Mouse (Mus musculus) liver, embryonic 14 days (tissue): ENCODE results near the gene Hist1h2bc. TPM values are rescaled to one million over a fixed set of nuclear protein-coding genes. Genes with fewer than 3 reads are reported as not detected.

Experiments
- polyA plus RNA-seq: library from polyadenylated mRNA; depleted of rRNA; stranded (reverse); fragments of >200 nt; gene quantifications from 2 replicates; pipeline ENCODE4 v1.2.3, GENCODE M21; 2012; rRNA removed

The Hist1h2bc gene
- polyA plus RNA-seq = 75.9 and 78.5 TPM in 2 replicates

DNA sequence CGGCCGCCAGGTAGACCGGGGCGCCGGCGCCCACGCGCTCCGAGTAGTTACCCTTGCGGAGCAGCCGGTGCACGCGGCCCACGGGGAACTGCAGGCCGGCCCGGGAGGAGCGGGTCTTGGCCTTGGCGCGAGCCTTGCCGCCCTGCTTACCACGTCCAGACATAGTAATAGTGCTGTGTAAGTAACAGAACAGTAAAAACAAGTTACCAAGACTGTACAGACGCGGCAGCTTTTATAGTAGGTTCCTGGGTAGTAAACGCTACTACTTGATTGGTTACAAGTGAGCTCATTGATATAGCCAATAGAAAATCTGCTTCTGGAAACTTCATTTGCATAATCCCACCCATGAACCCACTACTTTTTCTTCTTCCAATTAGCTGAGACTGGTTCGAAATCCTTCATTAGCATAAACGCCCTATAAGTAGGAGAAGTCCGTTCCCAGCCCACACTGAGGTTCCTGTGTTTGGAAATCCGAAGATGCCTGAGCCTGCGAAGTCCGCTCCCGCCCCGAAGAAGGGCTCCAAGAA is at the start of gene Hist1h2bc, which contains the start of gene Hist1h2ac:
TSS of gene Hist1h2bc (plus strand) at position 445 of the 527 bp plus-strand sequence.
TSS of gene Hist1h2ac (minus strand) at position 194 of the 527 bp plus-strand sequence.

DNA sequence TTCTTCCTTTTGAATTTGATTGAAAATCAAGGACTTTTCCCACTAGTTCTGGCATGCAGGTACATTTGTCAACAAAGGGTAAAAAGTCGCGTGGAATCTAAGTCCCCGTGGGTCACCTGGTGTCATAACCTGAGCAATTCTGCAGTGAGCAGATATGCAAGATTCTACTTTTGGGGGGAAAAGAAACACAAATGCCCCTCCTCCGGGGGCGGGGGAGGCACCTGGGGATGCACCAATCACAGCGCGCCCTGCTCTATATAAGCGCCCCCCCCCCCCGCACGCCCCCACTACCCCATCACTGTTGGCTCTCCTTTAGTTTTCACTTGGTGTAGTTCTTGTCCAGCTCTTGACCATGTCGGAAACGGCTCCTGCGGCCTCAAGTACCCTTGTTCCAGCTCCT is 11.5 kb downstream of the Hist1h2bc start, which contains the start of gene Hist1h1t:
TSS of gene Hist1h1t (plus strand) at position 301 of the 400 bp plus-strand sequence.

DNA sequence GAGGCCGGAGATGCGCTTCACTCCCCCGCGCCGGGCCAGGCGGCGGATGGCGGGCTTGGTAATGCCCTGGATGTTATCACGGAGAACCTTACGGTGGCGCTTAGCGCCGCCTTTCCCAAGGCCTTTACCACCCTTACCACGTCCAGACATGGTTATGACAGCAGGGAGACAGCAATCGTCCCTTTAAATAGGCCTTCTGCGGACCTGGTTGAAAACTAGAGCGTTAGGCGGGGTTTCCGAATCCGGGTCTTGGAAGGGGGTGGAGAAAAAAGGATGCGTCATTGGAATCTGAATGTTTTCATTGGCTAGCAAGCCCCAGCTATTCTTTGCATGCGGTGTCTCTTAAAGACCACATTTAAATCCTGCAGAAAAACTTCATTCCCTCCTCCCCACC is 14.3 kb downstream of the Hist1h2bc start, which contains the start of gene Hist1h4c:
TSS of gene Hist1h4c (minus strand) at position 155 of the 394 bp plus-strand sequence.

DNA sequence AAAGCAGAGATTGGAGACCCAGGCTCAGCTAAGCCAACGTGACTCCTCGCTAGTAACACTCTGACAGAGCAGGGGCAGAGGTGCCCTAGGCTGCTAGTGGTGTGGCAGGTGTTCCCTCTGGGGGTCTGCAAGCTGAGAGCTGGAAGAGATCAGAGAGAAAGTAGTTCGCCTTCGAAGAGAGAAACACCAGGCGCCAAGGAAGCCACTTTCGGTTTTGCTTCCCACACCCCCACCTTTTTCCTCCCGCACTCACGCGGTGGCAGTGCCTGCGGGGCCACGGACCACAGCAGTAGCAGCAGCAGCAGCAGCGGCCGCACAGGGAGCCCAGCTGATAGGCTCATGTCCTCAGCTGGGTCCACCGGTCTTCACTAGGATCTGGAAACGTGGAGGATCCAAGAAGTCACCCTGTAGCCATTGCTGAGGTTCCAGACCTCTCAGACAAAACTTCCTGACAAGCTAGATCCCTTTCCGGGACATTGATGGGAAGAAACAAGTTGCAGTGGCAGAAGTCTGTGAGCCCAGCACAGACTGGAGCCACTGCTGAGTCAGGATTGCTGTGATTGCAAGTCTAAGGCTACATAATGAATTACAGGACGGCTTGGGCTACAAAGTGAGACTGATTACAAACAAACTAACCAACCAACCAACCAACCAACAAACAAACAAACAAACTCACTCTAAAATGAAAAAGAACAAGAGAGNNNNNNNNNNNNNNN is 26.5 kb downstream of the Hist1h2bc start, which contains the start of gene Hfe:
TSS of gene Hfe (minus strand) at position 481 of the 716 bp plus-strand sequence.

DNA sequence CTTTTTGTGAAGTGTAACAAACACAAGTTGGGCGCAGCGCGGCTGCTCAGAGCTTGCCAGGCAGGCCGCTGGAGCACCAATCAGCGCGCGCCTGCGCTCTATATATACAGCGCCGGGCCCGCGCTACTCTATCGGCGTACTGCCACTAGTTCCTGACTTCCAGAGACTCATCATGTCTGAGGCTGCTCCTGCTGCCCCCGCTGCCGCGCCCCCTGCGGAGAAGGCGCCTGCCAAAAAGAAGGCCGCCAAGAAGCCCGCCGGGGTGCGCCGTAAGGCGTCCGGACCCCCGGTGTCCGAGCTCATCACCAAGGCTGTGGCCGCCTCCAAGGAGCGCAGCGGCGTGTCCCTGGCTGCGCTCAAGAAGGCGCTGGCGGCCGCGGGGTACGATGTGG is 54.7 kb downstream of the Hist1h2bc start, which contains the start of gene Hist1h1c:
TSS of gene Hist1h1c (plus strand) at position 132 of the 392 bp plus-strand sequence.

Other genes starting within 250 kb of the Hist1h2bc start
- 1.8 and 2.0 TPM in 2 replicates for gene Btn1a1, start 218.3 kb upstream of the Hist1h2bc start, polyA plus RNA-seq
- gene Btn2a2, start 195.3 kb upstream of the Hist1h2bc start, polyA plus RNA-seq = not detected in 2 replicates
- gene Hist1h4h, start 153.1 kb upstream of the Hist1h2bc start, polyA plus RNA-seq = 20.0 and 22.7 TPM in 2 replicates
- gene Hist1h2af, start 150.3 kb upstream of the Hist1h2bc start, polyA plus RNA-seq = 254 and 365 TPM in 2 replicates
- gene Hist1h3g, start 148.8 kb upstream of the Hist1h2bc start, polyA plus RNA-seq = 40.7 and 47.0 TPM in 2 replicates
- 6.3 and 6.5 TPM in 2 replicates for gene Hist1h2bh, start 140.8 kb upstream of the Hist1h2bc start, polyA plus RNA-seq
- 4.4 and 4.5 TPM in 2 replicates for gene Hist1h3f, start 140.1 kb upstream of the Hist1h2bc start, polyA plus RNA-seq
- 19.0 and 21.1 TPM in 2 replicates for gene Hist1h4f, start 132.6 kb upstream of the Hist1h2bc start, polyA plus RNA-seq
- 0.66 and 0.96 TPM in 2 replicates for gene Hist1h1d, start 130.9 kb upstream of the Hist1h2bc start, polyA plus RNA-seq
- gene Hist1h3e, start 121.8 kb upstream of the Hist1h2bc start, polyA plus RNA-seq = 24.2 and 24.8 TPM in 2 replicates
- gene Hist1h2ae, start 113.0 kb upstream of the Hist1h2bc start, polyA plus RNA-seq = 11.7 and 13.2 TPM in 2 replicates
- 35.1 and 41.0 TPM in 2 replicates for gene Hist1h2bg, start 112.8 kb upstream of the Hist1h2bc start, polyA plus RNA-seq
- 12.1 and 12.6 TPM in 2 replicates for gene Hist1h2bf, start 110.0 kb upstream of the Hist1h2bc start, polyA plus RNA-seq
- gene Hist1h2ad, start 109.8 kb upstream of the Hist1h2bc start, polyA plus RNA-seq = 8.7 and 8.8 TPM in 2 replicates
- gene Hist1h3d, start 108.4 kb upstream of the Hist1h2bc start, polyA plus RNA-seq = 19.8 and 22.5 TPM in 2 replicates
- 7.9 and 8.2 TPM in 2 replicates for gene Hist1h4d, start 102.6 kb upstream of the Hist1h2bc start, polyA plus RNA-seq
- gene Hist1h2be, start 63.1 kb upstream of the Hist1h2bc start, polyA plus RNA-seq = 2.9 and 3.1 TPM in 2 replicates
- 7.8 and 10.5 TPM in 2 replicates for gene Hist1h1e, start 61.6 kb upstream of the Hist1h2bc start, polyA plus RNA-seq
- gene Hist1h2ac, start 251 bp upstream of the Hist1h2bc start, polyA plus RNA-seq = 1.2 and 1.3 TPM in 2 replicates
- gene Hist1h1t, start 11.6 kb downstream of the Hist1h2bc start, polyA plus RNA-seq = 0.13 TPM in 1 of 2 replicates, not detected in the other
- gene Hist1h4c, start 14.3 kb downstream of the Hist1h2bc start, polyA plus RNA-seq = 5.9 TPM in 2 replicates
- gene Hfe, start 26.7 kb downstream of the Hist1h2bc start, polyA plus RNA-seq = 2.5 and 4.1 TPM in 2 replicates
- 41.5 and 49.3 TPM in 2 replicates for gene Hist1h1c, start 54.6 kb downstream of the Hist1h2bc start, polyA plus RNA-seq
- 38.4 and 43.0 TPM in 2 replicates for gene Hist1h3c, start 61.4 kb downstream of the Hist1h2bc start, polyA plus RNA-seq
- gene Hist1h2bb, start 62.5 kb downstream of the Hist1h2bc start, polyA plus RNA-seq = 15.4 and 18.8 TPM in 2 replicates
- 38.0 and 42.8 TPM in 2 replicates for gene Hist1h2ab, start 66.9 kb downstream of the Hist1h2bc start, polyA plus RNA-seq
- 36.3 and 37.0 TPM in 2 replicates for gene Hist1h3b, start 68.1 kb downstream of the Hist1h2bc start, polyA plus RNA-seq
- gene Hist1h4b, start 72.8 kb downstream of the Hist1h2bc start, polyA plus RNA-seq = 20.1 and 25.1 TPM in 2 replicates
- 10.7 and 12.1 TPM in 2 replicates for gene Hist1h4a, start 77.0 kb downstream of the Hist1h2bc start, polyA plus RNA-seq
- gene Hist1h3a, start 78.2 kb downstream of the Hist1h2bc start, polyA plus RNA-seq = 32.0 and 44.7 TPM in 2 replicates
- gene Hist1h1a, start 79.5 kb downstream of the Hist1h2bc start, polyA plus RNA-seq = 13.8 and 15.6 TPM in 2 replicates
- 0.01 and 0.02 TPM in 2 replicates for gene Trim38, start 85.7 kb downstream of the Hist1h2bc start, polyA plus RNA-seq
- 0.92 and 1.1 TPM in 2 replicates for gene Slc17a2, start 122.8 kb downstream of the Hist1h2bc start, polyA plus RNA-seq
- 2.9 and 3.4 TPM in 2 replicates for gene Slc17a3, start 155.2 kb downstream of the Hist1h2bc start, polyA plus RNA-seq
- gene Slc17a1, start 183.6 kb downstream of the Hist1h2bc start, polyA plus RNA-seq = 0.07 and 0.14 TPM in 2 replicates
- 0.03 and 0.05 TPM in 2 replicates for gene Slc17a4, start 230.8 kb downstream of the Hist1h2bc start, polyA plus RNA-seq
- not detected in 2 replicates for gene Hist1h2ba, start 250.0 kb downstream of the Hist1h2bc start, polyA plus RNA-seq